8 mouse cellular contexts compared by ENCODE assay signal in genomic region chr11:116078676-116079320, GRCm38 (mm10). TPM values are rescaled to one million over a fixed set of nuclear protein-coding genes. Genes with fewer than 3 reads are reported as not detected.
DNase-seq lines count a peak whose midpoint lies in the region; ATAC-seq lines count a peak whose summit lies in the region.

No protein-coding gene starts in this region.

- H3K9ac ChIP-seq in forebrain, embryonic 15.5 days (replicated peaks): no peak overlapping the region
- H3K9ac ChIP-seq in limb, embryonic 11.5 days (ENCODE audit: low read length): 0 out of 2 replicates have a peak overlapping the region, but pooled peaks have one; percentile 30
- no peak overlapping the region for H3K9ac ChIP-seq in stomach, embryonic 15.5 days

- H3K4me1 ChIP-seq in forebrain, embryonic 10.5 days: peaks cover 66% of the 10 kb centered on the region
- H3K4me1 ChIP-seq in forebrain, embryonic 15.5 days: peaks cover 7% of the 10 kb centered on the region; the same call in 1 of the 2 replicates
- H3K4me1 ChIP-seq in megakaryocyte, embryonic 14.5 days: peaks cover 98% of the 10 kb centered on the region
- peaks cover 16% of the 10 kb centered on the region for H3K4me1 ChIP-seq in limb, embryonic 11.5 days (ENCODE audit: control insufficient read depth, insufficient read depth, low read length)
- H3K4me1 ChIP-seq in stomach, embryonic 15.5 days: peaks cover 17% of the 10 kb centered on the region

- H3K27me3 ChIP-seq in forebrain, embryonic 10.5 days (ENCODE audit: poor library complexity, severe bottlenecking): no peaks in the 10 kb centered on the region
- H3K27me3 ChIP-seq in forebrain, embryonic 15.5 days: no peaks in the 10 kb centered on the region
- no peaks in the 10 kb centered on the region for H3K27me3 ChIP-seq in megakaryocyte, embryonic 14.5 days (replicated peaks)
- no peaks in the 10 kb centered on the region for H3K27me3 ChIP-seq in limb, embryonic 11.5 days (ENCODE audit: control insufficient read depth, insufficient read depth, low read length)
- H3K27me3 ChIP-seq in stomach, embryonic 15.5 days (replicated peaks): no peaks in the 10 kb centered on the region

- no peak for ATAC-seq in forebrain, embryonic 15.5 days (replicated peaks)
- ATAC-seq in megakaryocyte, adult 5-6 weeks (ENCODE audit: poor library complexity, severe bottlenecking): no peak
- no peak for ATAC-seq in limb, embryonic 11.5 days (ENCODE audit: insufficient number of reproducible peaks, low FRiP score, low TSS enrichment, low read depth)
- ATAC-seq in stomach, embryonic 15.5 days (ENCODE audit: insufficient read depth, low FRiP score, low read depth): no peak
- no peak for ATAC-seq in activated CD4-positive, CD25-positive, alpha-beta regulatory T cell, adult 4 months

- H3K4me3 ChIP-seq in forebrain, embryonic 10.5 days: peak overlapping the region; percentile 47
- no peak overlapping the region for H3K4me3 ChIP-seq in forebrain, embryonic 15.5 days
- peak overlapping the region; percentile 96 for H3K4me3 ChIP-seq in megakaryocyte, embryonic 14.5 days (replicated peaks)
- H3K4me3 ChIP-seq in limb, embryonic 11.5 days (ENCODE audit: low read depth, low read length): no peak overlapping the region
- H3K4me3 ChIP-seq in stomach, embryonic 15.5 days (replicated peaks): no peak overlapping the region

- peak; percentile 49 for DNase-seq in forebrain, embryonic 10.5 days (ENCODE audit: extremely low spot score, low spot score)
- no peak for DNase-seq in limb, embryonic 11.5 days (ENCODE audit: low spot score)
- DNase-seq in thymus, postnatal 0 days (ENCODE audit: low spot score): no peak

- H3K9me3 ChIP-seq in forebrain, embryonic 10.5 days: no peaks in the 10 kb centered on the region
- H3K9me3 ChIP-seq in forebrain, embryonic 15.5 days: no peaks in the 10 kb centered on the region
- H3K9me3 ChIP-seq in megakaryocyte, embryonic 14.5 days: no peaks in the 10 kb centered on the region
- no peaks in the 10 kb centered on the region for H3K9me3 ChIP-seq in limb, embryonic 11.5 days (ENCODE audit: control insufficient read depth, low read length)
- no peaks in the 10 kb centered on the region for H3K9me3 ChIP-seq in stomach, embryonic 15.5 days

- no peak overlapping the region for H3K4me2 ChIP-seq in forebrain, embryonic 15.5 days (replicated peaks)
- no peak overlapping the region for H3K4me2 ChIP-seq in limb, embryonic 11.5 days (ENCODE audit: low read depth, severe bottlenecking)
- H3K4me2 ChIP-seq in stomach, embryonic 15.5 days: no peak overlapping the region

- peak overlapping the region; percentile 80 for H3K27ac ChIP-seq in forebrain, embryonic 10.5 days
- H3K27ac ChIP-seq in forebrain, embryonic 15.5 days (replicated peaks): no peak overlapping the region
- H3K27ac ChIP-seq in limb, embryonic 11.5 days (replicated peaks; ENCODE audit: low read depth, low read length): peak overlapping the region; percentile 56; the same call in 1 of the 2 replicates
- H3K27ac ChIP-seq in stomach, embryonic 15.5 days: peak overlapping the region; percentile 9; the same call in 1 of the 2 replicates

- H3K36me3 ChIP-seq in forebrain, embryonic 10.5 days (replicated peaks): peaks cover 51% of the 10 kb centered on the region
- H3K36me3 ChIP-seq in forebrain, embryonic 15.5 days: peaks cover 45% of the 10 kb centered on the region
- peaks cover 81% of the 10 kb centered on the region for H3K36me3 ChIP-seq in megakaryocyte, embryonic 14.5 days (replicated peaks; ENCODE audit: low read length)
- H3K36me3 ChIP-seq in limb, embryonic 11.5 days (ENCODE audit: control insufficient read depth, insufficient read depth, low read length): peaks cover 15% of the 10 kb centered on the region
- H3K36me3 ChIP-seq in stomach, embryonic 15.5 days: peaks cover 42% of the 10 kb centered on the region

- WGBS in forebrain, embryonic 10.5 days: 31% methylated on average over 10 of the region's 10 CpGs
- 40% methylated on average over 10 of the region's 10 CpGs for WGBS in forebrain, embryonic 15.5 days
- WGBS in limb, embryonic 11.5 days: 24% methylated on average over 10 of the region's 10 CpGs
- WGBS in stomach, embryonic 15.5 days: 59% methylated on average over 10 of the region's 10 CpGs

RNA-seq across cellular contexts. Expression of gene Unc13d, which starts 1.0 kb away (rescaled TPM):
- polyA plus RNA-seq in forebrain, embryonic 10.5 days (2016; fragmentation: Nextera tagmentation; extraction: Ambion mirVana): 3.7 and 3.8 TPM in 2 replicates
- polyA plus RNA-seq in forebrain, embryonic 15.5 days (2015; fragmentation: Nextera tagmentation; extraction: Ambion mirVana): 0.70 and 0.80 TPM in 2 replicates
- polyA plus RNA-seq in megakaryocyte, embryonic 14.5 days (2012; ENCODE audit: insufficient read depth, low replicate concordance): 221 and 384 TPM in 2 replicates
- total RNA-seq in megakaryocyte, adult 5-6 weeks (2015): 16.5 and 18.2 TPM in 2 replicates
- 26.7 and 27.7 TPM in 2 replicates for total RNA-seq in megakaryocyte, adult 5-6 weeks (2017)
- 1.1 and 1.3 TPM in 2 replicates for polyA plus RNA-seq in limb, embryonic 11.5 days (2014; fragmentation: Nextera tagmentation; extraction: Ambion mirVana)
- 6.5 and 8.0 TPM in 2 replicates for polyA plus RNA-seq in stomach, embryonic 15.5 days (2015; fragmentation: Nextera tagmentation; extraction: Ambion mirVana)
- 32.4 and 34.7 TPM in 2 replicates for polyA plus RNA-seq in thymus, postnatal 0 days (2015; fragmentation: Nextera tagmentation; extraction: Ambion mirVana)
- polyA plus RNA-seq in activated CD4-positive, CD25-positive, alpha-beta regulatory T cell, adult 4 months (2017; shearing (Covaris generic)): 100 to 1,000 TPM in 1 of 2 experiments, 10 to 100 TPM in 1; 68.6 to 116 TPM

RNA-seq across cellular contexts. Expression of gene Wbp2, which starts 8.0 kb away (rescaled TPM):
- polyA plus RNA-seq in forebrain, embryonic 10.5 days (2016; fragmentation: Nextera tagmentation; extraction: Ambion mirVana): 71.0 and 73.6 TPM in 2 replicates
- polyA plus RNA-seq in forebrain, embryonic 15.5 days (2015; fragmentation: Nextera tagmentation; extraction: Ambion mirVana): 138 and 144 TPM in 2 replicates
- 842 and 1,717 TPM in 2 replicates for polyA plus RNA-seq in megakaryocyte, embryonic 14.5 days (2012; ENCODE audit: insufficient read depth, low replicate concordance)
- 89.9 and 100 TPM in 2 replicates for total RNA-seq in megakaryocyte, adult 5-6 weeks (2015)
- 39.5 and 49.8 TPM in 2 replicates for total RNA-seq in megakaryocyte, adult 5-6 weeks (2017)
- 49.3 and 52.1 TPM in 2 replicates for polyA plus RNA-seq in limb, embryonic 11.5 days (2014; fragmentation: Nextera tagmentation; extraction: Ambion mirVana)
- polyA plus RNA-seq in stomach, embryonic 15.5 days (2015; fragmentation: Nextera tagmentation; extraction: Ambion mirVana): 70.4 and 77.6 TPM in 2 replicates
- polyA plus RNA-seq in thymus, postnatal 0 days (2015; fragmentation: Nextera tagmentation; extraction: Ambion mirVana): 75.1 and 97.4 TPM in 2 replicates
- polyA plus RNA-seq in activated CD4-positive, CD25-positive, alpha-beta regulatory T cell, adult 4 months (2017; shearing (Covaris generic)): 100 to 1,000 TPM in 1 of 2 experiments, 10 to 100 TPM in 1; 85.4 to 142 TPM

RNA-seq across cellular contexts. Expression of gene Trim47, which starts 48.2 kb away (rescaled TPM):
- 2.1 and 2.4 TPM in 2 replicates for polyA plus RNA-seq in forebrain, embryonic 10.5 days (2016; fragmentation: Nextera tagmentation; extraction: Ambion mirVana)
- 7.0 and 7.7 TPM in 2 replicates for polyA plus RNA-seq in forebrain, embryonic 15.5 days (2015; fragmentation: Nextera tagmentation; extraction: Ambion mirVana)
- polyA plus RNA-seq in megakaryocyte, embryonic 14.5 days (2012; ENCODE audit: insufficient read depth, low replicate concordance): 6.9 and 23.5 TPM in 2 replicates
- total RNA-seq in megakaryocyte, adult 5-6 weeks (2015): 0.47 TPM in 1 of 2 replicates, not detected in the other
- total RNA-seq in megakaryocyte, adult 5-6 weeks (2017): 0.07 TPM in 1 of 2 replicates, not detected in the other
- 3.7 and 4.3 TPM in 2 replicates for polyA plus RNA-seq in limb, embryonic 11.5 days (2014; fragmentation: Nextera tagmentation; extraction: Ambion mirVana)
- 27.6 and 30.9 TPM in 2 replicates for polyA plus RNA-seq in stomach, embryonic 15.5 days (2015; fragmentation: Nextera tagmentation; extraction: Ambion mirVana)
- polyA plus RNA-seq in thymus, postnatal 0 days (2015; fragmentation: Nextera tagmentation; extraction: Ambion mirVana): 10.8 and 10.9 TPM in 2 replicates
- not detected for polyA plus RNA-seq in activated CD4-positive, CD25-positive, alpha-beta regulatory T cell, adult 4 months (2017; shearing (Covaris generic))

RNA-seq across cellular contexts. Expression of gene Unk, which starts 48.7 kb away (rescaled TPM):
- polyA plus RNA-seq in forebrain, embryonic 10.5 days (2016; fragmentation: Nextera tagmentation; extraction: Ambion mirVana): 48.4 and 48.9 TPM in 2 replicates
- polyA plus RNA-seq in forebrain, embryonic 15.5 days (2015; fragmentation: Nextera tagmentation; extraction: Ambion mirVana): 40.4 and 40.8 TPM in 2 replicates
- 18.8 and 53.4 TPM in 2 replicates for polyA plus RNA-seq in megakaryocyte, embryonic 14.5 days (2012; ENCODE audit: insufficient read depth, low replicate concordance)
- total RNA-seq in megakaryocyte, adult 5-6 weeks (2015): 10.1 and 10.5 TPM in 2 replicates
- 7.8 and 8.3 TPM in 2 replicates for total RNA-seq in megakaryocyte, adult 5-6 weeks (2017)
- 34.6 and 37.0 TPM in 2 replicates for polyA plus RNA-seq in limb, embryonic 11.5 days (2014; fragmentation: Nextera tagmentation; extraction: Ambion mirVana)
- 27.3 and 33.2 TPM in 2 replicates for polyA plus RNA-seq in stomach, embryonic 15.5 days (2015; fragmentation: Nextera tagmentation; extraction: Ambion mirVana)
- 20.5 and 22.9 TPM in 2 replicates for polyA plus RNA-seq in thymus, postnatal 0 days (2015; fragmentation: Nextera tagmentation; extraction: Ambion mirVana)
- polyA plus RNA-seq in activated CD4-positive, CD25-positive, alpha-beta regulatory T cell, adult 4 months (2017; shearing (Covaris generic)): 10 to 100 TPM; 10.4 to 12.3 TPM

RNA-seq across cellular contexts. Expression of gene H3f3b, which starts 51.0 kb away (rescaled TPM):
- 1,610 and 1,612 TPM in 2 replicates for polyA plus RNA-seq in forebrain, embryonic 10.5 days (2016; fragmentation: Nextera tagmentation; extraction: Ambion mirVana)
- 2,534 and 2,591 TPM in 2 replicates for polyA plus RNA-seq in forebrain, embryonic 15.5 days (2015; fragmentation: Nextera tagmentation; extraction: Ambion mirVana)
- polyA plus RNA-seq in megakaryocyte, embryonic 14.5 days (2012; ENCODE audit: insufficient read depth, low replicate concordance): 819 and 908 TPM in 2 replicates
- total RNA-seq in megakaryocyte, adult 5-6 weeks (2015): 756 and 808 TPM in 2 replicates
- 735 and 795 TPM in 2 replicates for total RNA-seq in megakaryocyte, adult 5-6 weeks (2017)
- 2,190 and 2,300 TPM in 2 replicates for polyA plus RNA-seq in limb, embryonic 11.5 days (2014; fragmentation: Nextera tagmentation; extraction: Ambion mirVana)
- 1,577 and 1,755 TPM in 2 replicates for polyA plus RNA-seq in stomach, embryonic 15.5 days (2015; fragmentation: Nextera tagmentation; extraction: Ambion mirVana)
- 2,823 and 2,911 TPM in 2 replicates for polyA plus RNA-seq in thymus, postnatal 0 days (2015; fragmentation: Nextera tagmentation; extraction: Ambion mirVana)
- polyA plus RNA-seq in activated CD4-positive, CD25-positive, alpha-beta regulatory T cell, adult 4 months (2017; shearing (Covaris generic)): 1,000 to 10,000 TPM; 1,520 to 1,873 TPM

Comparison
In these comparisons a context has a peak if more than half of its experiments do, and no peak if none do; other contexts are left out.
1. H3K4me3 ChIP-seq: peak in forebrain, embryonic 10.5 days (single experiment) and megakaryocyte, embryonic 14.5 days (single experiment); none in forebrain, embryonic 15.5 days (single experiment), limb, embryonic 11.5 days (single experiment) and stomach, embryonic 15.5 days (single experiment).